Comparison of ENCODE assay signal across 13 mouse cellular contexts in the genomic region with DNA sequence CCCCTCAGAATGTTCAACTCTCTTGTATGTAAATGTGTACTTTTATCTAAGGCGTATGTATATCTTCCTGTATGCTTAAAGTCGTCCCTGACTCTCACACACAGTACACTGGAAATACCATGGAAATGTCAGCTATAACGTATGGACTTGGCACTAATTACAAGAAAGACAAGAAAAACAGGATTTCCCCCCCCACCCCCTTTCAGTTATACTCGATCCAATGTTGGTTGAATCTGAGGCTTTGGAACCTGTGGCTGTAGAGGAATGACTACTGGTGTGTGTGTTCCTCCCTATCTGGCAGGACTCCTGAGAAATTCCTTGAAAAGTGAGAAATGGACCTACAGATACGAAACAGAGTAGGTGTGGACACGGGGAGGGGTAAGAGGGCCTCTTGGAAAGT. TPM values are rescaled to one million over a fixed set of nuclear protein-coding genes. Genes with fewer than 3 reads are reported as not detected.
DNase-seq lines count a peak whose midpoint lies in the region; ATAC-seq and TF ChIP-seq lines count a peak whose summit lies in the region.
"Had no signal": no experiment of that assay in that cellular context is flagged by ENCODE, and none has a peak within 500 bp of the region (broad histone marks: within the 10 kb centered on the region; RNA-seq: fewer than 3 reads in every experiment).

No protein-coding gene starts in this region.

- H3K9ac ChIP-seq in heart, embryonic 16.5 days (ENCODE audit: low read length), result no peak overlapping the region

- TF ChIP-seq POLR2A in spleen, adult 2 months (IDR thresholded peaks at IDR 0.05; ENCODE audit: low read depth, low read length), result no peak

- peak overlapping the region; percentile 93 for H3K27ac ChIP-seq in heart, embryonic 16.5 days (ENCODE audit: low read length)
- peak overlapping the region; percentile 92 for H3K27ac ChIP-seq in spleen, adult 2 months (ENCODE audit: insufficient read depth, low read length)
- H3K27ac ChIP-seq in limb, embryonic 10.5 days, result peak overlapping the region; percentile 76

- TF ChIP-seq CTCF in spleen, adult 2 months (IDR thresholded peaks at IDR 0.05; ENCODE audit: extremely low read depth, insufficient read depth, insufficient read length, insufficient replicate concordance), result no peak

- H3K4me1 ChIP-seq in heart, embryonic 16.5 days (ENCODE audit: control insufficient read depth, insufficient read depth, low read length), result peaks cover 33% of the 10 kb centered on the region
- peaks cover 30% of the 10 kb centered on the region for H3K4me1 ChIP-seq in spleen, adult 2 months (ENCODE audit: control insufficient read depth, insufficient read depth, insufficient read length)
- peaks cover 23% of the 10 kb centered on the region for H3K4me1 ChIP-seq in limb, embryonic 10.5 days

- no peak for DNase-seq in heart, postnatal 10 days
- DNase-seq in spleen, adult 2 months (ENCODE audit: low read depth in 1 of 2, low spot score in 2 of 2), result no peak
- DNase-seq in spleen, adult 12 weeks (ENCODE audit: low spot score), result no peak
- DNase-seq in limb, embryonic 10.5 days (ENCODE audit: low spot score), result no peak
- DNase-seq in cerebellum, adult 9-10 months, result no peak
- DNase-seq in right cerebral cortex, postnatal 14 days, result no peak
- DNase-seq: cerebellum, postnatal 36 days; left cerebral cortex, postnatal 4 days; right cerebral cortex, postnatal 4 days had no signal

- no peak for ATAC-seq in heart, embryonic 16.5 days (replicated peaks; ENCODE audit: extremely low read depth, insufficient read depth, low FRiP score)

- no peaks in the 10 kb centered on the region for H3K9me3 ChIP-seq in heart, embryonic 16.5 days (replicated peaks; ENCODE audit: control insufficient read depth, low read length)
- H3K9me3 ChIP-seq in limb, embryonic 10.5 days (replicated peaks), result no peaks in the 10 kb centered on the region

- intact Hi-C loops in heart, postnatal 10 days (cut with DNase I), result no loop called here

- H3K4me2 ChIP-seq in heart, embryonic 16.5 days (ENCODE audit: low read depth, low read length), result no peak overlapping the region

- no peak overlapping the region for H3K4me3 ChIP-seq in heart, embryonic 16.5 days (ENCODE audit: low read length)
- H3K4me3 ChIP-seq in spleen, adult 2 months (ENCODE audit: extremely low read depth, insufficient read depth, insufficient read length), result no peak overlapping the region
- H3K4me3 ChIP-seq in limb, embryonic 10.5 days, result no peak overlapping the region
- H3K4me3 ChIP-seq: layer of hippocampus, adult 2 months had no signal

- 68% methylated on average over 6 of the region's 6 CpGs for WGBS in heart, embryonic 16.5 days
- 86% methylated on average over 6 of the region's 6 CpGs for WGBS in spleen, adult 2 months
- WGBS in limb, embryonic 10.5 days, result 83% methylated on average over 6 of the region's 6 CpGs

- no peaks in the 10 kb centered on the region for H3K36me3 ChIP-seq in heart, embryonic 16.5 days (ENCODE audit: control insufficient read depth, insufficient read depth)
- peaks cover 71% of the 10 kb centered on the region for H3K36me3 ChIP-seq in spleen, adult 2 months (ENCODE audit: control insufficient read depth, insufficient read depth, low read length)
- H3K36me3 ChIP-seq in limb, embryonic 10.5 days, result no peaks in the 10 kb centered on the region

- no peaks in the 10 kb centered on the region for H3K27me3 ChIP-seq in heart, embryonic 16.5 days (ENCODE audit: control insufficient read depth, insufficient read depth, low read length)
- no peaks in the 10 kb centered on the region for H3K27me3 ChIP-seq in spleen, adult 2 months (ENCODE audit: control insufficient read depth, insufficient read depth, low read length)
- H3K27me3 ChIP-seq in limb, embryonic 10.5 days (ENCODE audit: low read depth, poor library complexity, severe bottlenecking), result no peaks in the 10 kb centered on the region
- H3K27me3 ChIP-seq: CH12.LX, Patski had no signal

RNA-seq across cellular contexts. Expression of gene Traf3ip3, which starts 13.2 kb away (rescaled TPM):
- polyA plus RNA-seq in heart, embryonic 16.5 days (2015; fragmentation: Nextera tagmentation; extraction: Ambion mirVana), result 5.9 and 13.3 TPM in 2 replicates
- total RNA-seq in heart, postnatal 10 days (2021), result 1 to 10 TPM; 1.6 to 2.6 TPM
- polyA plus RNA-seq in spleen, adult 2 months (2012; rRNA removed), result 62.7 and 62.8 TPM in 2 replicates
- polyA plus RNA-seq in limb, embryonic 10.5 days (2016; fragmentation: Nextera tagmentation; extraction: Ambion mirVana), result 1.0 and 1.5 TPM in 2 replicates
- polyA plus RNA-seq: Patski had no signal

RNA-seq across cellular contexts. Expression of gene Lamb3, which starts 19.2 kb away (rescaled TPM):
- 9.6 and 11.6 TPM in 2 replicates for polyA plus RNA-seq in heart, embryonic 16.5 days (2015; fragmentation: Nextera tagmentation; extraction: Ambion mirVana)
- 10 to 100 TPM in 1 of 2 experiments, 1 to 10 TPM in 1; 9.0 to 12.2 TPM for total RNA-seq in heart, postnatal 10 days (2021)
- polyA plus RNA-seq in spleen, adult 2 months (2012; rRNA removed), result 3.4 and 4.6 TPM in 2 replicates
- 0.40 and 0.81 TPM in 2 replicates for polyA plus RNA-seq in limb, embryonic 10.5 days (2016; fragmentation: Nextera tagmentation; extraction: Ambion mirVana)

RNA-seq across cellular contexts. Expression of gene A130010J15Rik, which starts 20.4 kb away (rescaled TPM):
- polyA plus RNA-seq in heart, embryonic 16.5 days (2015; fragmentation: Nextera tagmentation; extraction: Ambion mirVana), result 11.5 and 11.7 TPM in 2 replicates
- 1 to 10 TPM; 5.5 to 6.1 TPM for total RNA-seq in heart, postnatal 10 days (2021)
- 1.8 TPM in 2 replicates for polyA plus RNA-seq in spleen, adult 2 months (2012; rRNA removed)
- polyA plus RNA-seq in limb, embryonic 10.5 days (2016; fragmentation: Nextera tagmentation; extraction: Ambion mirVana), result 16.7 and 18.4 TPM in 2 replicates

RNA-seq across cellular contexts. Expression of gene Irf6, which starts 35.3 kb away (rescaled TPM):
- 5.3 and 5.6 TPM in 2 replicates for polyA plus RNA-seq in heart, embryonic 16.5 days (2015; fragmentation: Nextera tagmentation; extraction: Ambion mirVana)
- 1 to 10 TPM; 4.1 to 4.6 TPM for total RNA-seq in heart, postnatal 10 days (2021)
- polyA plus RNA-seq in spleen, adult 2 months (2012; rRNA removed), result 1.5 and 2.4 TPM in 2 replicates
- polyA plus RNA-seq in limb, embryonic 10.5 days (2016; fragmentation: Nextera tagmentation; extraction: Ambion mirVana), result 8.0 and 8.9 TPM in 2 replicates

RNA-seq across cellular contexts. Expression of gene Diexf, which starts 58.2 kb away (rescaled TPM):
- polyA plus RNA-seq in heart, embryonic 16.5 days (2015; fragmentation: Nextera tagmentation; extraction: Ambion mirVana), result 5.6 and 7.3 TPM in 2 replicates
- total RNA-seq in heart, postnatal 10 days (2021), result 10 to 100 TPM in 1 of 2 experiments, 1 to 10 TPM in 1; 7.0 to 10.8 TPM
- polyA plus RNA-seq in spleen, adult 2 months (2012; rRNA removed), result 17.1 and 17.3 TPM in 2 replicates
- 10.1 and 11.5 TPM in 2 replicates for polyA plus RNA-seq in limb, embryonic 10.5 days (2016; fragmentation: Nextera tagmentation; extraction: Ambion mirVana)
